8 mouse cellular contexts compared by ENCODE assay signal in the genomic region with DNA sequence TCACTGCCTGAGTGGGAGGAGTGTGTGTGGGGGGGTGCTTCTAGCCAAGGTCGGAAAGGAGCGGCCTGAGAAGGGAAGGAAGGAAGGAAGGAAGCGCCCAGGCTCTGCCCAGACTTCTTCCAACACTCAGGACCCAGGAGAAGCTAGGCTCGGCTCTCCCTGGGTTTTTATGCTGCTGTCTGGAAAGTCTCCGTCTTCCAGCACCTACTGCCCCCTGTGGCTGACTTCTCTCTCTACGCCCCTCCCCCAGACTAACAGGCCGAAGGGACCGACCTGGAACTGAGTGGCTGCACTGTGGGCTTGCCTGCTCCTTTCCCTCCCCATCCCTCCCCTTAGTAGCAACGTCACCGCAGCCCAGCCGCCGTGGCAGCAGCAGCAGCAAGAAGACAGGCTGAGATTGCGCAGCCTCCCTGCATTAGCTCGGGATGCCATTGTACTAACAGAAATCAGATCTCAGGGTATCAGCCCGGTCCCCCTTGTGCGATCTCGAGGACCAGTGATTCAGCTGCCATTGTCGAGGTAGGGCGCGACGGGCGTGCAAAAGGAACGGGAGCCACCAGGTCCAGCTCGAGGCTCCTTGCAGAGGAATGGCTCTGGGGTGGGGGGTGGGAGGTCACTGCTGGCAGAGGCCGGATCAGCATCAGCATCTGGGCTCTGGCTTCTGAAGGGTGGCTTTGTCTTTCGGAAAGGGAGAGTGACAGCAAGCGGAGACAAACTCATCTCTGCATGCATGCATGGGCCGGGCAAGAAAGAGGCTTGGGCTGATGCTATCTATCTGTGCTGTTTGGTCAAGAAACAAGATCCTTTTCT. TPM values are rescaled to one million over a fixed set of nuclear protein-coding genes. Genes with fewer than 3 reads are reported as not detected.
DNase-seq lines count a peak whose midpoint lies in the region; ATAC-seq lines count a peak whose summit lies in the region.

No protein-coding gene starts in this region.

- peak overlapping the region; percentile 48 for H3K9ac ChIP-seq in lung, embryonic 15.5 days

- H3K36me3 ChIP-seq in lung, embryonic 15.5 days = no peaks in the 10 kb centered on the region

- no peaks in the 10 kb centered on the region for H3K27me3 ChIP-seq in lung, embryonic 15.5 days

- peak overlapping the region; percentile 91 for H3K27ac ChIP-seq in lung, embryonic 15.5 days

- peaks cover 25% of the 10 kb centered on the region for H3K4me1 ChIP-seq in lung, embryonic 15.5 days

- no peaks in the 10 kb centered on the region for H3K9me3 ChIP-seq in lung, embryonic 15.5 days

- DNase-seq in ES-CJ7 (ENCODE audit: low read depth, low spot score) = peak; percentile 92
- peak; percentile 60 for DNase-seq in cerebellum, adult 9-10 months
- peak; percentile 67 to 79 for DNase-seq in frontal cortex, adult 2 months (ENCODE audit: extremely low spot score in 1 of 2, low spot score in 1 of 2)
- peak; percentile 80 for DNase-seq in layer of hippocampus, adult 9-11 months
- DNase-seq in retina, postnatal 1 day = peak; percentile 93
- DNase-seq in natural killer cell, adult 2 months (ENCODE audit: low spot score in 2 of 2) = no peak

- H3K4me2 ChIP-seq in lung, embryonic 15.5 days = peak overlapping the region; percentile 67

- WGBS in lung, embryonic 15.5 days = 2% methylated on average over 28 of the region's 28 CpGs

- peak; percentile 87 to 92 for ATAC-seq in hematopoietic stem cell, adult 5-6 weeks (replicated peaks in 1 of 2; ENCODE audit: insufficient read depth in 1 of 2, low FRiP score in 2 of 2, low TSS enrichment in 1 of 2, low read depth in 1 of 2, poor library complexity in 2 of 2, severe bottlenecking in 2 of 2)
- ATAC-seq in lung, embryonic 15.5 days (ENCODE audit: borderline replicate concordance, extremely low read depth, low FRiP score, low TSS enrichment) = peak; percentile 96

- H3K4me3 ChIP-seq in lung, embryonic 15.5 days = peak overlapping the region; percentile 46

RNA-seq across cellular contexts. Expression of a gene that starts 22.6 kb away (rescaled TPM):
- polyA plus RNA-seq in frontal cortex, adult 2 months (2012; rRNA removed) = 1.1 and 1.2 TPM in 2 replicates
- total RNA-seq in hematopoietic stem cell, adult 5-6 weeks (2017) = not detected in 2 replicates
- polyA plus RNA-seq in lung, embryonic 15.5 days (2015; fragmentation: Nextera tagmentation; extraction: Ambion mirVana) = 0.14 and 0.25 TPM in 2 replicates

RNA-seq across cellular contexts. Expression of a gene that starts 24.6 kb away (rescaled TPM):
- 60.0 and 64.5 TPM in 2 replicates for polyA plus RNA-seq in frontal cortex, adult 2 months (2012; rRNA removed)
- 2.8 and 4.8 TPM in 2 replicates for total RNA-seq in hematopoietic stem cell, adult 5-6 weeks (2017)
- 13.0 and 14.0 TPM in 2 replicates for polyA plus RNA-seq in lung, embryonic 15.5 days (2015; fragmentation: Nextera tagmentation; extraction: Ambion mirVana)

RNA-seq across cellular contexts. Expression of a gene that starts 35.4 kb away (rescaled TPM):
- polyA plus RNA-seq in frontal cortex, adult 2 months (2012; rRNA removed) = 70.5 and 78.2 TPM in 2 replicates
- 12.0 and 17.6 TPM in 2 replicates for total RNA-seq in hematopoietic stem cell, adult 5-6 weeks (2017)
- polyA plus RNA-seq in lung, embryonic 15.5 days (2015; fragmentation: Nextera tagmentation; extraction: Ambion mirVana) = 8.3 and 8.5 TPM in 2 replicates

RNA-seq across cellular contexts. Expression of a gene that starts 48.1 kb away (rescaled TPM):
- 0.64 and 1.6 TPM in 2 replicates for polyA plus RNA-seq in frontal cortex, adult 2 months (2012; rRNA removed)
- total RNA-seq in hematopoietic stem cell, adult 5-6 weeks (2017) = 91.6 and 153 TPM in 2 replicates
- polyA plus RNA-seq in lung, embryonic 15.5 days (2015; fragmentation: Nextera tagmentation; extraction: Ambion mirVana) = 1.8 and 3.1 TPM in 2 replicates

Comparison
In these comparisons a context has a peak if more than half of its experiments do, and no peak if none do; other contexts are left out.
1. DNase-seq: peak in ES-CJ7 (single experiment), cerebellum, adult 9-10 months (single experiment), frontal cortex, adult 2 months (2 of 2), layer of hippocampus, adult 9-11 months (single experiment) and retina, postnatal 1 day (single experiment); none in natural killer cell, adult 2 months (0 of 2).